Comparison of ENCODE assay signal across 22 mouse cellular contexts in genomic region chr10:74339247-74340160, GRCm38 (mm10).
"Had no signal": no experiment of that assay in that cellular context is flagged by ENCODE, and none has a peak within 500 bp of the region (broad histone marks: within the 10 kb centered on the region; RNA-seq: fewer than 3 reads in every experiment).

No protein-coding gene starts in this region.

- H3K4me2 ChIP-seq: limb, embryonic 15.5 days; liver, embryonic 11.5 days; lung, embryonic 14.5 days; midbrain, embryonic 12.5 days; midbrain, embryonic 15.5 days; neural tube, embryonic 12.5 days; neural tube, embryonic 15.5 days had no signal

- H3K27me3 ChIP-seq: limb, embryonic 15.5 days; midbrain, embryonic 12.5 days; midbrain, embryonic 15.5 days; neural tube, embryonic 12.5 days; neural tube, embryonic 15.5 days had no signal

- H3K27ac ChIP-seq: kidney, postnatal 0 days; layer of hippocampus, adult 2 months; limb, embryonic 15.5 days; liver, embryonic 14.5 days; macrophage; midbrain, embryonic 12.5 days; midbrain, embryonic 15.5 days; neural tube, embryonic 12.5 days; neural tube, embryonic 15.5 days; stomach, postnatal 0 days had no signal

- H3K36me3 ChIP-seq: limb, embryonic 15.5 days; midbrain, embryonic 12.5 days; midbrain, embryonic 15.5 days; neural tube, embryonic 12.5 days; neural tube, embryonic 15.5 days had no signal

- ATAC-seq: liver, postnatal 0 days; lung, postnatal 0 days; midbrain, embryonic 15.5 days had no signal

- H3K4me3 ChIP-seq: layer of hippocampus, adult 2 months; limb, embryonic 15.5 days; midbrain, embryonic 12.5 days; midbrain, embryonic 15.5 days; neural tube, embryonic 12.5 days; neural tube, embryonic 15.5 days had no signal

- H3K9ac ChIP-seq: limb, embryonic 15.5 days; liver, embryonic 14.5 days; liver, postnatal 0 days; lung, embryonic 14.5 days; midbrain, embryonic 12.5 days; midbrain, embryonic 15.5 days; neural tube, embryonic 12.5 days; neural tube, embryonic 15.5 days had no signal

- DNase-seq: kidney, postnatal 25 days; layer of hippocampus, adult 9-11 months; liver, postnatal 0 days; lung, embryonic 14.5 days; right cerebral cortex, adult 18-20 months; right cerebral cortex, postnatal 14 days; right cerebral cortex, postnatal 4 days; thymus, adult 2 months; thymus, postnatal 14 days; thymus, postnatal 4 days had no signal

- H3K4me1 ChIP-seq: limb, embryonic 15.5 days; midbrain, embryonic 12.5 days; midbrain, embryonic 15.5 days; neural tube, embryonic 12.5 days had no signal

- H3K9me3 ChIP-seq: limb, embryonic 15.5 days; midbrain, embryonic 12.5 days; midbrain, embryonic 15.5 days; neural tube, embryonic 12.5 days; neural tube, embryonic 15.5 days had no signal
